Mouse (Mus musculus): ENCODE data around the gene Foxn1. TPM values are rescaled to one million over a fixed set of nuclear protein-coding genes. Genes with fewer than 3 reads are reported as not detected.

Gene Foxn1
- total and polyA plus RNA-seq, 2 experiments: not detected

DNA sequence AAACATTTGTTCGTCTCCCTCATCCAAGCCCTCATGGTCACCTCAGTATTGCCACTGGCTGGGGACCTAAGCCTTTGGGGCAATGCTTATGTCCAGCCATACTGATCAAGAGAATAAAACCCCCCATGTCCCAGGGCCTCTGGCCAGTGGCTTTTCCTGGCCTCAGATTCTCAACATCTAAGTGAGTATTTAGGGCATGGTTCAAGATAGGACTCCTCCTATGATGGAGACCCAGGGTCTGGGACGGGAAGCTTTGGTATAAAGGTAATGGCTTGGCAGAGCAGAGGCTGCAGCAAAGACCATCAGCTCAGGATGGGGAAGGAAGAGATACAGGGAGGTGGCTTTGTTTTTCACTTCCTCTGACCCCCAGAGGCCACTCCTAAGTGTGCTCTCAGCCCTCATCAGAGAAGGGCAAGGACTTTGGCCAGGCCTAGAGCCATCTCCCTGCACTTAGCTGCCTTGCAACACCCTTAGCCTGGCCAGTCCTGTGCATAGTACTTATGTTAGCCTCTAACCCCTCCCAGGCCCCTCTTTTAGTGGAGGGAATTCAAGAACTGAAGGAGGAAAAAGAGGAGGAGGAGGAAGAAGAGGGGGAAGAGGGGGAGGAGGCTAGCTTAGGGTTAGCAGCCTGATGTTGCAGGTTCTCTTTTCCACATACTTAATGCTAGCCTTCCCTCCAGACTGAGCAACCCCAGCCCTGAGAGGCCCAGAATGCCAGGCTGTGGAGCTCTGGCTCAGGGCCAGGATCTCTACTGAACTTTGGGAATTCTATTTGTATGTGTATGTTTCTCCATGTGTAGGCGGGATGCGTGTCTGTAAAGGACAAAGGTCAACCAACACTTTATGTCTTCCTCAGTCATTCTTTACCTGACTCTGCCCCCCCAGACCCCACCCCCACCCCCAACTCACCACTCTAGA, 36.7 kb downstream of the Foxn1 start:
- H3K27ac ChIP-seq (replicated peaks; ENCODE audit: insufficient read depth, low read depth, low read length): no peak overlapping the region
- no peaks in the 10 kb centered on the region for H3K36me3 ChIP-seq (ENCODE audit: control insufficient read depth, insufficient read depth, low read length)
- no peaks in the 10 kb centered on the region for H3K27me3 ChIP-seq (ENCODE audit: control insufficient read depth, insufficient read depth, low read length)
- WGBS: 61% methylated on average over 4 of the region's 4 CpGs
- TF ChIP-seq CTCF (IDR thresholded peaks at IDR 0.05; ENCODE audit: low read depth, low read length): no peak
- no peak for TF ChIP-seq POLR2A (IDR thresholded peaks at IDR 0.05; ENCODE audit: extremely low read depth, insufficient read depth, low read length)
- peak; percentile 19 for DNase-seq (ENCODE audit: extremely low read depth, low read depth, low spot score)
- no peak overlapping the region for H3K4me3 ChIP-seq (ENCODE audit: insufficient read depth, low read depth, low read length)
- H3K9ac ChIP-seq (ENCODE audit: low read depth, low read length): no peak overlapping the region
- peaks cover 9% of the 10 kb centered on the region for H3K4me1 ChIP-seq (ENCODE audit: control insufficient read depth, insufficient read depth, low read length)
- H3K79me2 ChIP-seq (ENCODE audit: control insufficient read depth, insufficient read depth, low read length): no peaks in the 10 kb centered on the region

DNA sequence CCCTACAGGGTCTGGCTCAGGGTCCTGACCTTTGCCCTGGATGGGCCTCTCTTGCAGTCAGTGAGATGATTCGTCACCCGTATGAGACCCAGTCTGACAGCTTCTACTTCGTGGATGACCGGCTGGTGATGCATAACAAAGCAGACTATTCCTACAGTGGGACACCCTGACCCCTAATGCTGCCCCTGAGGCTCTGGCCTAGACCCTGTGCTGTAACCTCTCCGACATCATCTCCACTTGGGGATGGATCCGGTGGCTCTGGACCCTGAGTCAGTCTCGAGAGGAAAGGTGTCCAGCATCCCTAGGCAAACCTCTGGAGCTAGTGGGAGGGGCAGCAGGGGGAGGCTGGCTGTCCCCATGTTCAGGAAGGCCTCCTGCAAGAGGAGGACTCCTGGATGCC, 37.9 kb downstream of the Foxn1 start:
- Histone ChIP-seq H3K27ac (replicated peaks; ENCODE audit: insufficient read depth, low read depth, low read length) (no peak overlapping the region), H3K36me3 (ENCODE audit: control insufficient read depth, insufficient read depth, low read length) (no peaks in the 10 kb centered on the region), H3K27me3 (ENCODE audit: control insufficient read depth, insufficient read depth, low read length) (no peaks in the 10 kb centered on the region), H3K4me1 (ENCODE audit: control insufficient read depth, insufficient read depth, low read length) (peaks cover 14% of the 10 kb centered on the region), H3K9ac (ENCODE audit: low read depth, low read length) (no peak overlapping the region), H3K79me2 (ENCODE audit: control insufficient read depth, insufficient read depth, low read length) (no peaks in the 10 kb centered on the region), H3K4me3 (ENCODE audit: insufficient read depth, low read depth, low read length) (no peak overlapping the region)
- no peak for DNase-seq (ENCODE audit: extremely low read depth, low read depth, low spot score)
- no peak for TF ChIP-seq POLR2A (IDR thresholded peaks at IDR 0.05; ENCODE audit: extremely low read depth, insufficient read depth, low read length)
- no peak for TF ChIP-seq CTCF (IDR thresholded peaks at IDR 0.05; ENCODE audit: low read depth, low read length)
- whole genome bisulfite sequencing: 78% methylated on average over 7 of the region's 7 CpGs

GRCm38 (mm10) chr11:78347908-78348307, 38.5 kb downstream of the Foxn1 start:
- WGBS: 78% methylated on average over 9 of the region's 9 CpGs
- DNase-seq (ENCODE audit: extremely low read depth, low read depth, low spot score): peak; percentile 28
- TF ChIP-seq POLR2A (IDR thresholded peaks at IDR 0.05; ENCODE audit: extremely low read depth, insufficient read depth, low read length): no peak
- no peak for TF ChIP-seq CTCF (IDR thresholded peaks at IDR 0.05; ENCODE audit: low read depth, low read length)
- Histone ChIP-seq H3K9ac (ENCODE audit: low read depth, low read length) (no peak overlapping the region), H3K4me3 (ENCODE audit: insufficient read depth, low read depth, low read length) (no peak overlapping the region), H3K79me2 (ENCODE audit: control insufficient read depth, insufficient read depth, low read length) (no peaks in the 10 kb centered on the region), H3K27me3 (ENCODE audit: control insufficient read depth, insufficient read depth, low read length) (no peaks in the 10 kb centered on the region), H3K27ac (replicated peaks; ENCODE audit: insufficient read depth, low read depth, low read length) (no peak overlapping the region), H3K36me3 (ENCODE audit: control insufficient read depth, insufficient read depth, low read length) (no peaks in the 10 kb centered on the region), H3K4me1 (ENCODE audit: control insufficient read depth, insufficient read depth, low read length) (peaks cover 14% of the 10 kb centered on the region)

- Histone ChIP-seq H3K4me3 (ENCODE audit: insufficient read depth, low read depth, low read length) (no peak overlapping the region), H3K27ac (replicated peaks; ENCODE audit: insufficient read depth, low read depth, low read length) (no peak overlapping the region), H3K27me3 (ENCODE audit: control insufficient read depth, insufficient read depth, low read length) (no peaks in the 10 kb centered on the region), H3K36me3 (ENCODE audit: control insufficient read depth, insufficient read depth, low read length) (no peaks in the 10 kb centered on the region), H3K4me1 (ENCODE audit: control insufficient read depth, insufficient read depth, low read length) (peaks cover 14% of the 10 kb centered on the region), H3K9ac (ENCODE audit: low read depth, low read length) (no peak overlapping the region), H3K79me2 (ENCODE audit: control insufficient read depth, insufficient read depth, low read length) (no peaks in the 10 kb centered on the region)
- TF ChIP-seq POLR2A (IDR thresholded peaks at IDR 0.05; ENCODE audit: extremely low read depth, insufficient read depth, low read length) (no peak), CTCF (IDR thresholded peaks at IDR 0.05; ENCODE audit: low read depth, low read length) (peak; percentile 75)
- WGBS: 96% methylated on average over 10 of the region's 10 CpGs
- peak; percentile 56 for DNase-seq (ENCODE audit: extremely low read depth, low read depth, low spot score)
Measured at GRCm38 (mm10) chr11:78347070-78347754, 39.1 kb downstream of the Foxn1 start.

DNA sequence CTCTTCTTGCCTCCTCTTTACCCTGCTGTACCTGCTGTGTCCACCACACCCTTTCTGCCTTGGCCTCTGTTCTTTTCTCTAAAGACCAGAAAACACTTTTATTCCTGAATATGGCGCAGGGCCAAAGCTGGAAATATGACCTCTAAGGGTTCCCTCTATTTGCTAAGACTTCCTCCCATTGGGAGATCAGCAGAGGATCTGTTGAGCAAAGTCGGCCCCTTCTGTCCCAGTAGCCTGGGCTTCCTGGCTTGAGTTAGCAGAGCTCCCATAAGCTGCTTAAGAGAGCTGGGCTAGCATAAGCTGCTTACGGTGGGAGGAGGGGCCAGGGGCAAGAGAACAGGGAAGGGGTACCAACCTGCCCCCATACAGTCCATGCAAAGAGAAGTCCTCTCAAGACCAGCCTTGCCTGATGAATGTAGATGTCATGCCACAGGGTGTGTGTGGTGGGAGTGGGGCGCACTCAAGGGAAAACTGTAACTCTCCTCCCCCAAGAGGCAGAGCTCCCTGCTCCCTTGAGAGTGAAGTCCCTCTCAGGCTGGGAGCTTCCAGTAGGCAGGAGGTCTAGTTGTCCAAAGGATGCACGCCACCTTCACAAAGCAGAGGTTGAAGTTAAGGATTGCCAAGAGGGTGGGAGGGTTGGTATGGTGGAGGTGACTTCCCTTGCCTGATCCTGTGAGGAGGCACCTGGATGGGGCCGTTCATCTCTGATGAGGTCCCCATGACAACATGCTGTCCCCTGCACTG, 39.9 kb downstream of the Foxn1 start:
- Histone ChIP-seq H3K27me3 (ENCODE audit: control insufficient read depth, insufficient read depth, low read length) (no peaks in the 10 kb centered on the region), H3K4me1 (ENCODE audit: control insufficient read depth, insufficient read depth, low read length) (peaks cover 14% of the 10 kb centered on the region), H3K27ac (replicated peaks; ENCODE audit: insufficient read depth, low read depth, low read length) (no peak overlapping the region), H3K79me2 (ENCODE audit: control insufficient read depth, insufficient read depth, low read length) (no peaks in the 10 kb centered on the region), H3K36me3 (ENCODE audit: control insufficient read depth, insufficient read depth, low read length) (no peaks in the 10 kb centered on the region), H3K9ac (ENCODE audit: low read depth, low read length) (no peak overlapping the region), H3K4me3 (ENCODE audit: insufficient read depth, low read depth, low read length) (no peak overlapping the region)
- TF ChIP-seq POLR2A (IDR thresholded peaks at IDR 0.05; ENCODE audit: extremely low read depth, insufficient read depth, low read length) (no peak), CTCF (IDR thresholded peaks at IDR 0.05; ENCODE audit: low read depth, low read length) (no peak)
- 79% methylated on average over 6 of the region's 6 CpGs for WGBS
- no peak for DNase-seq (ENCODE audit: extremely low read depth, low read depth, low spot score)

Measured in liver, adult 2 months (tissue).